Mouse (Mus musculus): ENCODE results near the gene Gm49721. TPM values are rescaled to one million over a fixed set of nuclear protein-coding genes. Genes with fewer than 3 reads are reported as not detected.
"Not testable (repeated sequence)": the region's sequence is repeated elsewhere in the genome, so short reads cannot be mapped to it uniquely, and the experiment has no call there.

The Gm49721 gene
- polyA plus RNA-seq, 1 experiment from 2014 or later = 0.20 TPM

DNA sequence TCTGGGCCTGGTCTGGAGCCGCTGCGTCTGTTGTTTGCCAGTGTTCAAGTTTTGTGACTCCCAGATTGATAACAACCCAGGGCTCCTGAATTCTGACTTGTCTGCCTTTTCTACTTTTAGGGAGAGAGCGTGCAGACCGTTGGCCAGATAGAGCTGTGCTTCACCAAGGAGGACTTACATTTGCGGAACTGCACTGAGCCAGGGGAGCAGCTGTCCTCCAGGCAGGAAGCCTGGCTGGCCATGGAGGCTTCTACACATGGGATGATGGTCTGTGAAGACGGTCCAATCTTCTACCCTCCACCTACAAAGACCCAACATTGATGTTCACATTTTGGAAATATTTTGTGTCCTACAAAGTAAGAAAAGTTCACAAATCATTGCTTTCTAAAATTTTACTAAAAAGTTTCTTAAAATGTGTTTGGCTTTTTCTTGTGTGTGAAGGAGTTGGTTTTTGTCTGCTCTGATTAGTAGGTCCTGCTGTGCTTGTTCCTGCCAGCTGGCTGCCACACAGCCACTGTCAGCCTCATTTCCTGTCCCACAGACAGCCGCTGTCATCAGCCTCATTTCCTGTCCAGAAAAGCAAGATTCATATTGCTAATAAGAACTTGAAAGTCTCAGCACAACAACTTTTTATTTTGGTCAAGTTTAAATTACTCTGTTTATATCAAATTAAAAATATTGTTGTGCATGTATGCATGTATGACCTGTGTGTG is 19.2 kb downstream of the Gm49721 start:
- H3K4me3 ChIP-seq; H3K27ac ChIP-seq (replicated peaks); H3K9me3 ChIP-seq; H3K4me1 ChIP-seq; H3K9ac ChIP-seq (replicated peaks); H3K36me3 ChIP-seq; H3K27me3 ChIP-seq; H3K4me2 ChIP-seq (replicated peaks); ATAC-seq (replicated peaks): not testable (repeated sequence)
- 95% methylated on average over 2 of the region's 7 CpGs for WGBS

- WGBS = 83% methylated on average over 9 of the region's 12 CpGs
- H3K27me3 ChIP-seq; H3K9me3 ChIP-seq; H3K4me3 ChIP-seq; H3K4me2 ChIP-seq (replicated peaks); H3K36me3 ChIP-seq; H3K27ac ChIP-seq (replicated peaks); H3K4me1 ChIP-seq; ATAC-seq (replicated peaks); H3K9ac ChIP-seq (replicated peaks): not testable (repeated sequence)
Measured at GRCm38 (mm10) chr17:7001790-7002585, 23.3 kb downstream of the Gm49721 start.

DNA sequence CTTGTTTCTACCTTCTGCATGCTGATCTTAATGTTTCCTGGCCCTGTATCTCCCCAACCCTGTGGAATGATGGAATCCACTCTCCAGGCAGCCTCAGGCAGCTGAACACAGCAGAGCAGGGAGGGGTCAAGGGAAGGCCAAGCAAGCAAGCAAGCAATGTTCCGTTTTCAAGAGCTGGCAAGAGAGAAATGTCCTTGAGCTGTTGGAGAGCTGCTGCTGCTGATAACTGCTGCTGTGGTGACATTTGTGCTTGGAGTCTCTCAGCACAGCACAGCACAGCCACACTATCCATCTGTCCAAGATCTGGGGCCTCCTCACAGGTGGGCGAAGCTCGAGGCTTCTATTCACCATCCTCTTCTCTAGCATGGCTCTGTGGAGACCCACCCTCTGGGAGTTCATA is 24.7 kb downstream of the Gm49721 start:
- not testable (repeated sequence) for H3K4me2 ChIP-seq (replicated peaks); H3K4me1 ChIP-seq; H3K9me3 ChIP-seq; H3K36me3 ChIP-seq; H3K27me3 ChIP-seq; ATAC-seq (replicated peaks); H3K9ac ChIP-seq (replicated peaks); H3K4me3 ChIP-seq; H3K27ac ChIP-seq (replicated peaks)
- no CpG with 5 or more reads among the region's 3 CpGs for WGBS

- H3K36me3 ChIP-seq; H3K27ac ChIP-seq (replicated peaks); H3K4me1 ChIP-seq; H3K27me3 ChIP-seq; H3K9me3 ChIP-seq; H3K4me3 ChIP-seq; ATAC-seq (replicated peaks); H3K4me2 ChIP-seq (replicated peaks); H3K9ac ChIP-seq (replicated peaks): not testable (repeated sequence)
- WGBS = 32% methylated on average over 3 of the region's 4 CpGs
Measured at GRCm38 (mm10) chr17:7005646-7006045, 26.9 kb downstream of the Gm49721 start.

- H3K27ac ChIP-seq (replicated peaks); H3K27me3 ChIP-seq; H3K4me3 ChIP-seq; H3K4me1 ChIP-seq; ATAC-seq (replicated peaks); H3K9ac ChIP-seq (replicated peaks); H3K36me3 ChIP-seq; H3K4me2 ChIP-seq (replicated peaks); H3K9me3 ChIP-seq: not testable (repeated sequence)
Measured at GRCm38 (mm10) chr17:7008885-7009284, 30.2 kb downstream of the Gm49721 start.

DNA sequence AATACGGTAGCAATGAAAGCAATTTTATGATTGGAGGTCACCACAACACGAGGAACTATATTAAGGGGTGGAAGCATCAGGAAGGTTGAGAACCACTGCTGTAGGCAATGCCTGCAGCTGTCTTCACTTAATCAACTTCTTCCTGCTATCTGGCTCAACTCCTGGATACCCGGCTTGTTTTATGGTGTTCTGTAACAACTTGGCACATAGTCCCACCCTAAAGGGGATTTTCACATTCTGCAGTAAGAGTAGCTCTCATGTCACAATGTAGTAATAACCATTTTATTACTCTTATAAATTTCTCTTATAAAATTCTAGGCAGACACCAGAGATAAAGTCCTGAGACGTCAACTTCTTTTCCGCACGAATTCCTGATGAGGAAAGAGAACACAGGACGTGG is 30.7 kb downstream of the Gm49721 start:
- no CpG with 5 or more reads among the region's 7 CpGs for WGBS
- not testable (repeated sequence) for H3K4me1 ChIP-seq; H3K27me3 ChIP-seq; H3K27ac ChIP-seq (replicated peaks); H3K9me3 ChIP-seq; ATAC-seq (replicated peaks); H3K9ac ChIP-seq (replicated peaks); H3K36me3 ChIP-seq; H3K4me2 ChIP-seq (replicated peaks); H3K4me3 ChIP-seq

DNA sequence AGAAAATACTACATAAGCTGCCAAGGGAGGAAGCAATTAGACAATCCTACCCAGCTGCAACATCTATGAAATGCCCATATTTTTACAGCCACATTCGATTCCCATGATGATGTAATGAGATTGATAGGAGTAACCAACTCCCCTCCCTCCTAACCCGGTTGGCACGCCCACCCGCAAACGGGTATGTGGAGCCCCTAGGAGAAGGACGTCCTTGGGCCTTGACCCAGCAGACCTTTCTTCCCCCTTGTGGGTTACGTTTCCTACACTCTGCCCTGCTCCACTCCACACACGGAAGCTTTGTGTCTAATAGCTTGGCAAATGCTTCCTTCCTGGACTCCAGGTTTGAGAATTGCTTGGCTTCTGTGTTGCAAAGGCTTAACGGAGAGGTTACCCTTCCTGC is 31.2 kb downstream of the Gm49721 start:
- not testable (repeated sequence) for H3K27me3 ChIP-seq; ATAC-seq (replicated peaks); H3K4me2 ChIP-seq (replicated peaks); H3K9ac ChIP-seq (replicated peaks); H3K4me3 ChIP-seq; H3K9me3 ChIP-seq; H3K4me1 ChIP-seq; H3K36me3 ChIP-seq; H3K27ac ChIP-seq (replicated peaks)
- WGBS = 74% methylated on average over 5 of the region's 9 CpGs

GRCm38 (mm10) chr17:7014190-7014589 is 35.5 kb downstream of the Gm49721 start:
- H3K27me3 ChIP-seq; H3K4me1 ChIP-seq; H3K9ac ChIP-seq (replicated peaks); ATAC-seq (replicated peaks); H3K9me3 ChIP-seq; H3K27ac ChIP-seq (replicated peaks); H3K4me3 ChIP-seq; H3K36me3 ChIP-seq; H3K4me2 ChIP-seq (replicated peaks): not testable (repeated sequence)
- WGBS = no CpG with 5 or more reads among the region's 1 CpGs

DNA sequence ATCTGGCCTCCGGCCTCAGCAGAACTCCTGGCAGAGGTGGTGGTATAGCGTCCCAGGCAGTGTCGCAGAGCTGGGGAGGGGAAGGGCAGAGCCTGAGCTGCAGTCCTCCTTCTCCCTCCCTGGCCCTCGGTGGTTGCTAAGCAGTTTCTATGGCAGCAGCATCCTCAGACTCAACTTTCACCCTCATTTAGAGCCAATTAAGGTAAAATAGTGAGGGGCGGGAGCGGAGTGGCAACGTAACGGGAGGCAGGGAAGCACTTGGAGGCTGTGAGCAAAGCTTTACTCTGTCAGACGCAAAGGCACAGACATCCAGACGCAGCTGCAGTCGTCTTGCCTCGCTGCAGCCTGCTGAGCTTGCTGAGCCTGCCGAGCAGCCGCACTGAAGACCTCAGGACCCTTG is 46.6 kb downstream of the Gm49721 start, which contains the start of gene Gm1604a:
Gene Gm1604a, plus strand, starts transcription at position 312 of the 400 bp plus-strand sequence.
- not testable (repeated sequence) for H3K9me3 ChIP-seq; H3K9ac ChIP-seq (replicated peaks); H3K27me3 ChIP-seq; H3K36me3 ChIP-seq; H3K27ac ChIP-seq (replicated peaks); H3K4me1 ChIP-seq; H3K4me3 ChIP-seq
- ATAC-seq (replicated peaks) = peak; percentile 89
- 7% methylated on average over 5 of the region's 14 CpGs for WGBS
- H3K4me2 ChIP-seq (replicated peaks) = 0 out of 2 replicates have a peak within 1 kb of the TSS, but pooled peaks have one; percentile 17

- ATAC-seq (replicated peaks) = peak; percentile 65
- not testable (repeated sequence) for H3K9ac ChIP-seq (replicated peaks); H3K27me3 ChIP-seq; H3K9me3 ChIP-seq; H3K4me1 ChIP-seq; H3K4me3 ChIP-seq; H3K27ac ChIP-seq (replicated peaks); H3K4me2 ChIP-seq (replicated peaks); H3K36me3 ChIP-seq
- WGBS = 7% methylated on average over 3 of the region's 14 CpGs
Measured at GRCm38 (mm10) chr17:7025764-7026346, 47.2 kb downstream of the Gm49721 start.

DNA sequence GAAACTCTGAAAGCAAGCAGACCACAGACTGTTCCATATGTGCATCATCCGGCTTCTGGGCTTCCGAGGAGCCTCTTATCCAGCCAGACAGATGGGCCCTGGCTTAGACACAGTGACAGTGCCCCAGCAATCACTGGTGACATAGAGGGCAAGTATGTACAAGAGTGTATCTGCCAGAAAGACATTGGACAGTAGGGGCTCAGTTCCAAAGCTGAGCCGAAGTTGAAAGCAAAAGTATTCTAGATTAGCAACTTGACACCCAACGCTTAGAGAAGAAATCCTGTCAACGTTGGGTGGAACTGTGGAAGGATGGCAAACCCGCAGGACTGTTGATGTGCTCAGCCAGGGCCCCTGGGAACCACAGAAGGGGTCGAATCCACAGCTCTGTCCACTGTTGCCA is 51.5 kb downstream of the Gm49721 start:
- not testable (repeated sequence) for H3K4me3 ChIP-seq; H3K4me1 ChIP-seq; ATAC-seq (replicated peaks); H3K27ac ChIP-seq (replicated peaks); H3K27me3 ChIP-seq; H3K9ac ChIP-seq (replicated peaks); H3K4me2 ChIP-seq (replicated peaks); H3K9me3 ChIP-seq; H3K36me3 ChIP-seq
- 63% methylated on average over 5 of the region's 7 CpGs for WGBS

DNA sequence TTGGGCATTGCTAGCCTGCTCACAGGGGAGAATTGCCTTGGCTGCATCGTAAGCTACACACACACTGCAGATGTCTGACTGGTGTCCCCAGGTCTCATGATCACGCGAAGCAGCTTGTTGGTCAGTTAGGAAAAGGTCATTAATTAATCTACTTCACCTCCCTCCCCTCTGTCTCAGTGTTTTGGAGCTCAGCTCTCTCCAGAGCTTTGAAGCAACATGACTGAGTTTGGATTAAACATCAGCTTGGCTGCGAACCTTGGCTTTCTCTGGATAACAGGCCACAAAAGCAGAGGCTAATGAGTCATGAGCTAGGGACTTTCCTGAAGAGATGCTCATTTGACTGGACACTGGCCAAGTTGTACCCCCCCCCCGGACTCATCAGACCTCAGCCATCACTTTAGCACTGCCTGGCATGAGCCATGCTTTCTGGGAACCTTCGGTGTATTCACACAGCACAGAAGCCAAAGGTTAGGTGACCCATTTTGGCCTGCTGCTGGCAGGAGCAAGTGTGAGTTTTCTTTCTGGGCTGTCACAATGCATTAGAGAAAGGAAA is 52.0 kb downstream of the Gm49721 start:
- ATAC-seq (replicated peaks); H3K4me2 ChIP-seq (replicated peaks); H3K4me3 ChIP-seq; H3K27me3 ChIP-seq; H3K4me1 ChIP-seq; H3K36me3 ChIP-seq; H3K9ac ChIP-seq (replicated peaks); H3K9me3 ChIP-seq; H3K27ac ChIP-seq (replicated peaks): not testable (repeated sequence)
- 70% methylated on average over 3 of the region's 6 CpGs for WGBS
